Mouse (Mus musculus) E14TG2a.4 (cell line): ENCODE measurements around the gene Plcg2.

Experiments used
- CTCF ChIP-seq: conservative IDR thresholded peaks from 2 replicates; pipeline ENCODE4 v1.5.1; 2014; ENCODE audit warnings: low read length
- NANOG ChIP-seq: IDR thresholded peaks from 2 replicates; pipeline ENCODE4 v1.6.1; 2014; ENCODE audit warnings: borderline replicate concordance, low read length, mixed read lengths
- POU5F1 ChIP-seq: IDR thresholded peaks from 2 replicates; pipeline ENCODE4 v1.6.1; 2014; ENCODE audit warnings: low read length, borderline replicate concordance

GRCm38 (mm10) chr8:117467466-117467865, 30.6 kb upstream of the Plcg2 start:
- TF ChIP-seq CTCF (no peak), POU5F1 (no peak), NANOG (no peak)
